Mouse (Mus musculus): ENCODE measurements around the gene Mettl25. TPM values are rescaled to one million over a fixed set of nuclear protein-coding genes. Genes with fewer than 3 reads are reported as not detected.

The Mettl25 gene
- polyA plus RNA-seq, 1 experiment = 5.9 TPM

DNA sequence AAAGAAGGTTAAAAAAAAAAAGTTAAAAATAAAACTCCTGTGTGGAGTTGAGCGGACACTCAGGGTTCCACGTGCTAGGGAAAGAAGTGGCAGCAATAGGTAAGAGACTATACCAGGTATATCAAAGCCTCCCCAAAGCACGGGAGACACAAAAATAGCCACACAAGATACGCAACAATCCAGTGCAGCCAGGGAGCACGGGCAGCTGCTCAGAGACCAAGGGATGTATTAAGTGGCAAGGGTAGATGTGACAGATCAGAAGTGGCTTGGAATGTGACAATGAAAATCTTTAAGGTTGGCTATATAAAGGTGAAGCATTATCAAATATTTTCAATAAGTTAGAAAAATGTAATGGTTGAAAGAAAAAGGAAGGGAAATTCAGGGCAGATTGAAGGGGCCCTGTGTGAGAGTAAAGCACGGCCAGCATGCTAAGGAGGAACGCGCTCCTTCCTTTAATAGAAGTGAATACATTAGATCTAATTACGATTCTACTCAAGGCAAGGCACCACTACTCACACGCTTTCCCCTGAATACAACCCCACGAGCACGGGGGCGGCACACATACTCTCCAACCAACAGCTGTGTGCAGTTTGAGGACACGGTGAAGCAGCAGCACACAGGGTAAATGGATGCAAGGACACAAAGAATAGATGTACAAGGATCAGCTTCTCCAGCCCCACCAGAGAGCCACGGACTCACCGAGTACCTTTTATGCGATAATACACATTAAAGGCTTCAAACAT, 52.3 kb downstream of the Mettl25 start:
- DNase-seq = no peak
- WGBS = 97% methylated on average over 17 of the region's 17 CpGs
- Histone ChIP-seq H3K27ac (ENCODE audit: control insufficient read depth, insufficient read depth, low read length) (no peak overlapping the region), H3K4me1 (replicated peaks; ENCODE audit: control insufficient read depth, insufficient read depth, low read length) (no peaks in the 10 kb centered on the region), H3K36me3 (ENCODE audit: control insufficient read depth, insufficient read depth, low read length) (no peaks in the 10 kb centered on the region), H3K27me3 (ENCODE audit: control insufficient read depth, insufficient read depth, low read length) (no peaks in the 10 kb centered on the region), H3K4me3 (ENCODE audit: control insufficient read depth, insufficient read depth, low read length) (no peak overlapping the region)
- TF ChIP-seq POLR2A (IDR thresholded peaks at IDR 0.05; ENCODE audit: control insufficient read depth, extremely low read depth, insufficient read depth, low read length, poor library complexity) (no peak), CTCF (IDR thresholded peaks at IDR 0.05; ENCODE audit: borderline replicate concordance, control insufficient read depth, extremely low read depth, insufficient read depth, low read length, poor library complexity) (no peak)

DNA sequence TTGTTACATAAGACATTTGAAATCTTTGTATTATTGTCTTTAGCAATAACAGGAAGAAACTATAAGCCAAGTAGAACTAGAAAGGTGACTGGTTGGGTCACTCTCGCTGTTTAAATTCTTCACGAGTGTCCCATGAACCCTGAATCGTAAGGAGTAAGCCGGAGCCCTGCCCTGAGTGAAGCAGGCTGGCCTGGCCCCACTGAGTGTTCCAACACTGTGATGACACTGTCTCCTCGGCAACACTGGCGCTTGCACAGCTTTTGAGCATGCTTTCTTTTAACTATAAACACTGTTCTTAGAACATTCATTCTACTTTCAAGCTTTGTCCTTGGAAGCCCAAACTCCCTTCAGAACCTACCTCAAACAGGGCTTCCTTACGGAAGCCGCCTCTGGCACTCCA, 57.4 kb downstream of the Mettl25 start:
- H3K4me3 ChIP-seq (ENCODE audit: control insufficient read depth, insufficient read depth, low read length) = no peak overlapping the region
- TF ChIP-seq CTCF (IDR thresholded peaks at IDR 0.05; ENCODE audit: borderline replicate concordance, control insufficient read depth, extremely low read depth, insufficient read depth, low read length, poor library complexity) (no peak), POLR2A (IDR thresholded peaks at IDR 0.05; ENCODE audit: control insufficient read depth, extremely low read depth, insufficient read depth, low read length, poor library complexity) (no peak)
- no peaks in the 10 kb centered on the region for H3K4me1 ChIP-seq (replicated peaks; ENCODE audit: control insufficient read depth, insufficient read depth, low read length)
- no peak overlapping the region for H3K27ac ChIP-seq (ENCODE audit: control insufficient read depth, insufficient read depth, low read length)
- H3K36me3 ChIP-seq (ENCODE audit: control insufficient read depth, insufficient read depth, low read length) = no peaks in the 10 kb centered on the region
- DNase-seq = no peak
- WGBS = 97% methylated on average over 8 of the region's 8 CpGs
- H3K27me3 ChIP-seq (ENCODE audit: control insufficient read depth, insufficient read depth, low read length) = no peaks in the 10 kb centered on the region

DNA sequence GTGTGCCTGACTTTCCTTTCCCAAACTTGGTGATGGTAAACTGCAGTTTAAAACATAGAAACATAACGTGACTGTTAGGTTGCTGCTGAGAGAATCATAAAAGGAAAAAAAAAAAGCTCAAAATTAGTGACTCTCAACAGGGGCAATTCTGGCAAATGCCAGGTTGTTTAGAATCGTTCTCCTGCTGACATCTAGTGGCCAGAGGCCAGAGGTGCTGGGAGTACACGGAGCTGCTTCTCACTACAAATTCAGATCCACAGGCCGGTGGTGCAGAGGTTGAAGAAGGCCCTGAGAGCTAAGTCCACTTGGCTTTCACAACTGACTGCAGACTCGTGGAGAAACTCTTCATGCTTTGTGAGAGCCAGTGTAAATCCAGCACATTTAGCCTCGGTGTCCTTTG, 66.8 kb downstream of the Mettl25 start:
- no peak for TF ChIP-seq CTCF (IDR thresholded peaks at IDR 0.05; ENCODE audit: borderline replicate concordance, control insufficient read depth, extremely low read depth, insufficient read depth, low read length, poor library complexity)
- no peak for TF ChIP-seq POLR2A (IDR thresholded peaks at IDR 0.05; ENCODE audit: control insufficient read depth, extremely low read depth, insufficient read depth, low read length, poor library complexity)
- Histone ChIP-seq H3K36me3 (ENCODE audit: control insufficient read depth, insufficient read depth, low read length) (no peaks in the 10 kb centered on the region), H3K4me3 (ENCODE audit: control insufficient read depth, insufficient read depth, low read length) (no peak overlapping the region), H3K27me3 (ENCODE audit: control insufficient read depth, insufficient read depth, low read length) (no peaks in the 10 kb centered on the region), H3K27ac (ENCODE audit: control insufficient read depth, insufficient read depth, low read length) (no peak overlapping the region), H3K4me1 (replicated peaks; ENCODE audit: control insufficient read depth, insufficient read depth, low read length) (no peaks in the 10 kb centered on the region)
- WGBS = 23% methylated on average over 6 of the region's 6 CpGs
- peak; percentile 33 for DNase-seq

DNA sequence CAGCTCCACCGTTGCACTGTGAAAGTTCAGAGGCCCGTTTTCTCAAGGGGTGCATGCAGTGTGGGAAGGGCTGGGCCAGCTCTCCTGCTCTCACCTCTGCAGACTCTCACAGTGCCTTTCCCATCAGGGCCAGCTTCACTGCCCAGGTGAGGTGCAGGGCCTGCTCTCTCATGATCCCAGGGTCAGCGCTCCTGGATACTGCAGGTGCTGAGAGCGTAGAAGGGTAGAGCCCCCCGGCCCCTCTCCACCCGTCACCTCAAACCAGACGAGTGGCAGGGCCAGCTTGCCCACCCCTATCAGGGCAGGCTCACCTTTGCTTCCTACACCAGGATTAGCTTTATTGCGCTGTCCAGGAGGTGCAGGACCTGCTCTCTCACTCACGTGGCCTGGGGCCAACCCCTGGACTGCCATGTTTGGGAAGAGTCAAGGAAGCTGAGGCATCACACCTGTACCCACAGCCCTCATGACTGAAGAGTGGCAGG, 68.3 kb downstream of the Mettl25 start:
- Histone ChIP-seq H3K4me1 (replicated peaks; ENCODE audit: control insufficient read depth, insufficient read depth, low read length) (no peaks in the 10 kb centered on the region), H3K4me3 (ENCODE audit: control insufficient read depth, insufficient read depth, low read length) (no peak overlapping the region), H3K27ac (ENCODE audit: control insufficient read depth, insufficient read depth, low read length) (no peak overlapping the region), H3K27me3 (ENCODE audit: control insufficient read depth, insufficient read depth, low read length) (no peaks in the 10 kb centered on the region), H3K36me3 (ENCODE audit: control insufficient read depth, insufficient read depth, low read length) (no peaks in the 10 kb centered on the region)
- TF ChIP-seq CTCF (IDR thresholded peaks at IDR 0.05; ENCODE audit: borderline replicate concordance, control insufficient read depth, extremely low read depth, insufficient read depth, low read length, poor library complexity) = no peak
- no peak for TF ChIP-seq POLR2A (IDR thresholded peaks at IDR 0.05; ENCODE audit: control insufficient read depth, extremely low read depth, insufficient read depth, low read length, poor library complexity)
- WGBS = 95% methylated on average over 9 of the region's 9 CpGs
- no peak for DNase-seq

DNA sequence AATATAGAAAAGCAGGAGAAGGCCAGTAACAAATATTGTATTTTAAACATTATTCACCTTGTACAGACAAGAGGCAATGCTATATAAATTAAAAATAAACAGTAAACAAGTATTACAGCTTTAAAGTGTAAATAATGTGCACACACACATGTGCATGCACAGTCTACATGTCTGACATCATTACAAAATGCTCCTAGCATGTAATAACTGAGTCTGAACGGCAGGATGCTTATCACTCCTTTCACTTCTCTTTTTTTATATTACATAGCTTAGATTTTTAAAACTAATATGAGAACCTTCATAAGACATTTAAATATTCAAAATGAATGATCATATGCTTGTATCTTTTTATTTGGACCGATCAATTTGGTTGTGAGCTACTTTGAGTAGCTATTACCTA, 77.2 kb downstream of the Mettl25 start:
- DNase-seq = no peak
- no peak overlapping the region for H3K27ac ChIP-seq (ENCODE audit: control insufficient read depth, insufficient read depth, low read length)
- H3K36me3 ChIP-seq (ENCODE audit: control insufficient read depth, insufficient read depth, low read length) = no peaks in the 10 kb centered on the region
- no peaks in the 10 kb centered on the region for H3K27me3 ChIP-seq (ENCODE audit: control insufficient read depth, insufficient read depth, low read length)
- 77% methylated on average over 2 of the region's 2 CpGs for WGBS
- H3K4me3 ChIP-seq (ENCODE audit: control insufficient read depth, insufficient read depth, low read length) = no peak overlapping the region
- H3K4me1 ChIP-seq (replicated peaks; ENCODE audit: control insufficient read depth, insufficient read depth, low read length) = no peaks in the 10 kb centered on the region
- TF ChIP-seq POLR2A (IDR thresholded peaks at IDR 0.05; ENCODE audit: control insufficient read depth, extremely low read depth, insufficient read depth, low read length, poor library complexity) (no peak), CTCF (IDR thresholded peaks at IDR 0.05; ENCODE audit: borderline replicate concordance, control insufficient read depth, extremely low read depth, insufficient read depth, low read length, poor library complexity) (no peak)

DNA sequence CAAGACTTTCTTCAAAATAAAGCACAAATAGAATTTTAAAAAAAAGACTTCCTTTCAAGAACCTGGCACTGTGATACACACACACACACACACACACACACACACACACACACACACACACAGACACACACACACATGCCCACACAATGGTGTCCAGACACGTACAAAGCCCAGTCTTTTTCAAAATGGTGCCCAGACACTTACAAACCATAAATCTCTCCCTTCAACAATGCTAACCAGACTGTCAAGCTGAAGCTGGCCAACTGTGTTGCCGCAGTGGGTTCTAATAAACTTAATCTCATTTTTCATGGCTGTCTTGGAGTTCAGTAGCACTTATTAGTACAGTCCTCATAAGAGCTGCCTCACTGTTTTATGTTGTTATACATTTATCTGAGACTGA, 80.7 kb downstream of the Mettl25 start:
- Histone ChIP-seq H3K27me3 (ENCODE audit: control insufficient read depth, insufficient read depth, low read length) (no peaks in the 10 kb centered on the region), H3K4me1 (replicated peaks; ENCODE audit: control insufficient read depth, insufficient read depth, low read length) (no peaks in the 10 kb centered on the region), H3K27ac (ENCODE audit: control insufficient read depth, insufficient read depth, low read length) (no peak overlapping the region), H3K36me3 (ENCODE audit: control insufficient read depth, insufficient read depth, low read length) (no peaks in the 10 kb centered on the region), H3K4me3 (ENCODE audit: control insufficient read depth, insufficient read depth, low read length) (no peak overlapping the region)
- 75% methylated on average over 2 of the region's 2 CpGs for WGBS
- TF ChIP-seq CTCF (IDR thresholded peaks at IDR 0.05; ENCODE audit: borderline replicate concordance, control insufficient read depth, extremely low read depth, insufficient read depth, low read length, poor library complexity) = no peak
- TF ChIP-seq POLR2A (IDR thresholded peaks at IDR 0.05; ENCODE audit: control insufficient read depth, extremely low read depth, insufficient read depth, low read length, poor library complexity) = no peak
- no peak for DNase-seq
